Mouse (Mus musculus) frontal cortex, postnatal 25 days (tissue): ENCODE data around the gene Disp3.
A peak's percentile ranks its signal among the peaks of the same experiment; 100 is the strongest.

Experiments used
- DNase-seq, 2 experiments: peaks; one replicate each; pipeline ENCODE4 v3.0.0; 2022; ENCODE audit warnings: low spot score in 2 of 2

Gene Disp3

GRCm38 (mm10) chr4:148287476-148288054 lies at the start of gene Disp3:
Gene Disp3 (minus strand): TSS chr4:148287965.
- DNase-seq, result no peak

DNA sequence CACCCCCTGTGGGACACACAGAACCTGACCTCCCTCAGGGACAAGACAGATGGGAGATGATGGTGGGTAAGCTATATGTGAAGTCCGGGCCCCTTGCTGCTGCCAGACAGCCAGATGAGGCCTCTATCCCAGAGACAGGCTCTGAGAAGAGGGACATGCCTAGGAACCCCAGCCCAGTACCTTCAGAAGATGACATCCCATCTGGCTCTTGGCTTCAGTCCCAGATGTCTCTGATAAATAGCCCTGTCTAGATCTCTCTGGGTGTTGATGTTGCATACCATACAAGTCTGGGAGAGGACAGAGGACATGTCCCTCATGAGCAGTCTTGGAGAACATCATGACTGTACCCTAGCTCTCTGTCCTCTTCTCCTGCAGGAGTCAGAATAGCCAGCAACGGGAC lies 42.5 kb upstream of the Disp3 start:
- DNase-seq, result no peak

DNA sequence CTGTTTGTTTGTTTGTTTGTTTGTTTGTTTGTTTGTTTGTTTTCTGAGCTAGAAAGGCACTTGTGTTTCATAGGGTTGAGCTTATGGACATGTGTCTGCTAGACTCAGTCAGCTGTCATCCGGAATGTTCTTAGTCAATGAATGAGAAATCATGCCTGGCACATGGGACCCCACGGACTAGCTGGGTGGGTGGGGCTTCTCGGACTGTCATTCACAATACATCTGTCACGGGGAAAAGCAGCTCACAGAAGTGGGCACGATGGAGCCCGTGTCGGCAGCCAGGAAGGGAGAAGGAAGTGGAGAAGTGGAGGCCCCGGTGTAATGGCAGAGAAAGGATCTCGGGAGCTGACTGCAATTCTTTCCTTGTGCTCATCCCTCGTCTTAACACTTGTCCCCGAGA lies 41.7 kb upstream of the Disp3 start:
- no peak for DNase-seq

DNA sequence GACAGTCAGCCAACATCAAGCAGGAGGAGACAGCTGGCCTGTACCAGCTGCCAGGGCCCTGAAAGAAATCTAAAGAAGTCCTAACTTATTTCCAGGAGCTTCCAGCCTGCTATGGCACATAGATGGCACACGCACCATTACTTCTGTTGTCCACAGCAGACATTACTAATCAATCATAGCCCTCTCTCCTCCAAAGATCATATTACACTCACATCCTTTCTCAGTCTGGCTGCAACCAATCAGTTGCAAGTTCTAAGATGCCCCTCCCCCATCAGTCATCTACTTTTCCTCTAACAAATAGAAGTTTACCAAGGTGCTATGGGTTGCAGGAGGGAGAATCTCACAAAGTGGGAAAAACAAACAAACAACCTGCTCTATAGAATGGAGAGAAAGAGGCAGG lies 40.5 kb upstream of the Disp3 start:
- DNase-seq, result no peak

GRCm38 (mm10) chr4:148327266-148327997 lies 39.7 kb upstream of the Disp3 start:
- peak in 1 of 2 experiments; percentile 19 for DNase-seq

DNA sequence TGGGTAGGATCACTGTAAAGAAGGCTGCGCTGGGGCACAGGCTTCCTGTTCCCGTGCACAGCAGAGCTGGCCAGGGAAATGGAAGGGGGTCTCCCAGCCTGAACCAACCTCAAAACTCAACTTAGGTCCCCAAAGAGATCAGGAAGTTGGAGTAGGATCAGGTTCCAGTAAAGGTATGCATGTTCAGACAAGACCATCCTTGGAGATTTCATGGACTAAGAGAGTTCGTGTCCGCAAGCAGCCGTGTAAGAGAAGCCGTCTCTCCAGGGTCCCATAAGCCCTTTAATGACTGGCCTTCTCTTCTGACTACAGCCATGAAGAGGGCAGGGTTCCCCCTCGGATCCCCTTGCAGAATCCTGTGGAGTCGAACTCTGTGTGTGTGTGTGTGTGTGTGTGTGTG lies 39.0 kb upstream of the Disp3 start:
- no peak for DNase-seq

DNA sequence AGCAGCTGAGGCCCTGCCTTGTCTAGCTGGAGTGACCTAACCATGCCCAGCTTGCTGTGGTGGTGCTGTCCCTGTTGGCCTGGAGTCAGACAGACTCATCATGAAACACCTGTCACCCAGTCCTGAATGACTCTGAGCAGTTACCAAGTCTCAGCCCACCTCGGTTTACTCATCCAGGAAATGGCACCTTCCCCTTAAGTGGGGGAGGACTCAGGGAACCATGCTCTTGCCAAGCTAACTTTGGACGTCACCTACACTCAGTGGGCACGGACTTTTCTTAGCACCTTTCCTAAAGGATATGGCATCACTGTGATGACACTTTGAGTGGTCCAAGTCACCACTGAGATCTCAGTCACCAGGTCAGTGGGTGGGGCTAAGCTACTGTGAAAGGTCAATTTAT lies 38.2 kb upstream of the Disp3 start:
- no peak for DNase-seq

DNA sequence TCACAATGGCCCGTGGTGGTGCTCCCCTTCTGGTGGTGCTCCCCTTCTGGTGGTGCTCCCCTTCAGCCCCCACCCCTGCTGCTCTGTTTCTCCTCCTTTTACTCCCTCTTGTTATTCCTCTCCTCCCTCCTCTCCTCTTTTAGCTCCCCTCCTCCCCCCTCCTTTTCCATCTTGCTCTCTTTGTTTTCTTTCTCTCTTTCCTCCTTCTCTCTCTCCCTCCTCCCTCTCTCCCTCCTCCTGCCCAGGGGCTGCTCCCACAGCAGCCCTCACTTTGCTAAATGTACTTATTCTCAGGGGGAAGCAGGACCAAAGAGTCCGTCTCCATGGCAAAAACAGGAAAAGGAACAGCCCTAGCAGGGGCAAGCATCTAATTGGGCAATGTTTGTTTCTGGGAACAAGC lies 37.3 kb upstream of the Disp3 start:
- DNase-seq, result no peak

DNA sequence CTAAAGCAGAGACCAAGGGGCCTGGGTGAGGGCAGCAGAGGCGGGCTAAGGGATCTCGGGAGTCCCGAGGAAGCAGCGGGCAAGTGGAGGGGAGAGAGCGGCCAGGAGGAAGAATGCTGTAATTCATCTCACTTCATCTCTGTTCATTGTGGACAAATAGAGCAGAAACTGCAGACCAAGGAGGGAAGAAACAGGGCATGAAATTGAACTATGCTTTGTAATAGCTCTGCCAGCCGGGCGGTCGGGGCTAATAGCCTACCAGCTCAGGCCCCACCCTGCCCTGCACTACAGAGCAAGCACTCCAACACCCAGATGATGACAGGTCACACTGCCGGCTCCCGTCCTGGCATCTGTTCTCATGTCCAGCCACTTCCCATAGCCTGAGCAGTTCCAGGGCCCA lies 34.4 kb upstream of the Disp3 start:
- no peak for DNase-seq

- DNase-seq, result no peak
Measured at GRCm38 (mm10) chr4:148319366-148319765, 31.6 kb upstream of the Disp3 start.

- no peak for DNase-seq
Measured at GRCm38 (mm10) chr4:148315377-148316175, 27.8 kb upstream of the Disp3 start.

DNA sequence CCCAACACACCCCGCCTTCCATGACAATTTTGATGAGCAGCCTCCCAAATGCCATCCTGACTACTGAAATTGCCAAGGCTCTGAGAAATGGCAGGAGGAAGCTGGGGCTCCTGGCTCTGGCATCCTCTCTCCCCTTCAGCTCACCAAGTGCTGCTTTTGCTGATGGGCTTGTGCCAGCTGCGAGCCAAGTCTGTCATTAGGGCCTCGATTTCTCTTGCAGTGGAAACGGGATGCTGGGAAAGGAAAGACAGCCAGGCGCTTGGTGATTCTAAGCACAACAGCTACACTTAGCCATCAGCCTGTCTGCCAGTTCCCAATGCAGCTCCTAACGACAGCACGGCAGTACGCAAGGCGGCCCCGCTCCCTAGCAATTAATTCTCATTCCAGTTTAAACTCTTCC lies 26.6 kb upstream of the Disp3 start:
- no peak for DNase-seq

GRCm38 (mm10) chr4:148313601-148314000 lies 25.8 kb upstream of the Disp3 start:
- DNase-seq, result no peak

- no peak for DNase-seq
Measured at GRCm38 (mm10) chr4:148312296-148313116, 24.7 kb upstream of the Disp3 start.

DNA sequence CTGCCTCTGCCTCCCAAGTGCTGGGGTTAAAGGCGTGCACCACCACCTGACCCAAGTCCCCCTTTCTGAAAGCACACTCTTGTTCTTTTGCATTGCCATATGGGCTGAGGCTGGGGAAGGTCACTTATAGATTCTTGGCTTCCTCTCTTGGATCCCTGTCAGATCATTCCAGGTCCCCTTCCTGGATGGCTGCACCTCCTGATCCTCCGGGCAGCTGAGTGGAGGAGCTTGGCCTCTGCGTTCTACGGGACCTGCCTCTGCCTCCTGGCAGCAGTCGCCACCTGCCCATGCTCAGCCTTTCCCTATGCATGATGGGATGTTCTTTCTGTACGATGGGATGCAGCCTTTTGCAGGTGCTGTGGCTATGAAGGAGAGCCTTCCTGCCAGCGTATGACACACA lies 23.1 kb upstream of the Disp3 start:
- DNase-seq, result no peak

DNA sequence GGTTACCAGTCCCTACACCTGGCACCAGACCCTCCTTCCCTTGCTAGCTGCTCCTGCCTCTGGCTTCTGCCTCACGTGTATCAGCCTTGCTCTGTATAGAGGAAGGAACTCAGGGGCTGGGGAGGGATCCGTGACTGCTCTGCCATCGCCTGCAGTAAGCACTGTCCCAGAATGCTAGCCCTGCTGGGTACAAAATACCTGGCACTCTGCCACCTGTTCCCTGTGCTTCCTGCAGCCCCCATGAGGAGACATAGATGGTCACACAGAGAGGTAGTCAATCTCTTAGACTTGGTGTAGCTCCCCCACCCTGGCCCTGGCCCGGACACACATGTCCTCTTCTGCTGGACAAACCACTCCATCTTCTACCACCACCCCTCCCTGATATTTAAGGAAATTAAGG lies 22.4 kb upstream of the Disp3 start:
- no peak for DNase-seq

GRCm38 (mm10) chr4:148306406-148307083 lies 18.8 kb upstream of the Disp3 start:
- DNase-seq, result no peak

- no peak for DNase-seq
Measured at GRCm38 (mm10) chr4:148298720-148299119, 11.0 kb upstream of the Disp3 start.

DNA sequence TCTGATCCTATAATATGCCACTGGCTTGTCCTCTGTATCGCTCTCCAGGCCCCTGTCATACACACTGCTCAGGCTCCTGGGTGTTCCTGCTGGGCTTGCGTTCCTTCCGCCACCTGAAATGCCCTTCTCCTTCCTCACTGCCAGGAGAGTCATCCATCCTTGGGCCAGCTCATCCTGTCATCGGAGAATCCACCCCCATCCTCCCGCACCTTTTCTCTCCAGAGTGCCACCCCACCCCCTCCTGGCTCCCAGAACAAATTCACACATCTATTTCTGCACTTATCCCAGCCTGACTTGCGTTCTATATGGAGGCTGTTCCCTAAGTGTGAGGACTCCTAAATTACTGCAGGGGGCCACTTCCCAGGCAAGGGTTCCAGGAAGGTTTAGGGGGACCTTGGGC lies 9.9 kb upstream of the Disp3 start:
- DNase-seq, result no peak

DNA sequence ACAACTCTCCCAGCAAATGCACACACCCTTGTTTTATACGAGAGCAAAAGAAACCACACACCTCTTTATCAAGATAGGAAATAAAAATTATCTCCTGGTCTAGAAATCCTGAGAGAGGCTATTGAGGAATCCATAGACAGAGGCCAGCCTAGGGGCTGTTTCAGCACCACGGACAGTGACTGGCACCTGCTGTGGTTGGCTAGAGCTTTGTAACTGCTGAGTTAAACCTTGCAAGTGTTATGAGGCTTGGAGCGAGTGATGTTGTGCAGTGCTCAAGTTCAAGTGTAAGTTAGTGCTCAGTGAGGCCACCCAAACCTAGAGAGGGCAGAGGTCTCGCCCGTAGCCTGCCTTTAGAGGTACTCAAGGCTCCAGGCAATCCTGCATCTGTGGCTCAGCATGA lies 5.6 kb upstream of the Disp3 start:
- DNase-seq, result no peak

DNA sequence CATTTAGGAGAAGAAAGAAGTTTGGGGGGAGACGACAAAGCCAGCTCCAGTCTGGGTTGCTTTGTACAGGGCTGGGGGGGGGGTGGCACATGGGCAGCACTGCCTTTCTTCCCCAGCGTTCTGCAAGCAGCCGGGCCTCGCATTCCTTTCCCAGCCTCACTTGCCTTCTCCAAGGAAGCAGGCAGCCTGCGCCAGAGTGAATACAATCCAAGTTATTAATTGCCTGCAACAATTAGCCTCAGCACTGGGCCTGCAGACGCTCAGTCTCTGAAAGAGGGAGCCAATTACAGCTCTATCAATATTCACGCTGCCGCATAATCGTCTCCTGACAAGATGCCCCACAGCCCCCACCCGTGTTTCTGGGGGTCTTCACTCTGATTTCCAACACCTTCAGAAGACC lies 4.1 kb upstream of the Disp3 start:
- no peak for DNase-seq

GRCm38 (mm10) chr4:148291080-148291479 lies 3.3 kb upstream of the Disp3 start:
- DNase-seq, result no peak
